Mouse (Mus musculus): ENCODE measurements at regions not wholly inside any gene's neighbourhood (a gene's known extent, or its start where the extent isn't known, plus 50 kb on each side); places are given as distances from the start of the nearest gene placed in this dataset.

DNA sequence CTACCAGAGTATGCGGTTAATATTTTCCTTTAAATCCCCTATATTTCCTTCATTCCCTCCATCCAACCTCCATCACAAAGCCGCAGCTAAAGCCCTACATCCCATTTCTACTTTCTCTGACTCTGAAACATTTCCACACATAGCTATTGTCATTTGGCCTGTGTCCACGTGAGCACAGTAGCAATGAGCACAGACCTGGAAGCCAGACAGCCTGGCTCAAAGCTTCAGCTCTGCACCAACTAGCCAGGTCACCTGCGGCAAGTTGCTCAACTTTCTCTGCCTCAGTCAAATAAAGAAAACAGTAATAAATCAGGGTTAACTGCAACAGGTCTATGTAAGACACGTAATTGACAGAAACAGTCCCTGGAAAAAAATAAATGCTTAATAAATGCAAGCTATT lies 247.8 kb upstream of the Maf start:
- TF ChIP-seq CTCF (IDR thresholded peaks at IDR 0.05; ENCODE audit: insufficient read depth, low read length) (no peak), POLR2A (IDR thresholded peaks at IDR 0.05; ENCODE audit: borderline replicate concordance, extremely low read depth, low read depth, low read length) (no peak)
